Mouse (Mus musculus) CH12.LX (cell line): Measurements from ENCODE around the gene Olfr986.

ENCODE experiments used
- MEF2A ChIP-seq: IDR thresholded peaks from 2 replicates; pipeline ENCODE4 v1.6.1; 2014; ENCODE audit warnings: low read depth, mild to moderate bottlenecking, inconsistent platforms, low read length, improper control_type of control experiment, borderline replicate concordance
- POLR2A ChIP-seq: IDR thresholded peaks from 2 replicates; pipeline ENCODE4 v1.6.1; 2011; ENCODE audit warnings: low read depth, mild to moderate bottlenecking, improper control_type of control experiment, low read length
- USF1 ChIP-seq: IDR thresholded peaks from 2 replicates; pipeline ENCODE4 v1.6.1; 2014; ENCODE audit warnings: low read depth, mild to moderate bottlenecking, inconsistent platforms, low read length, improper control_type of control experiment

- TF ChIP-seq MEF2A: no peak
- TF ChIP-seq USF1: no peak
- no peak for TF ChIP-seq POLR2A
Observed at GRCm38 (mm10) chr9:40166446-40166845, 14.3 kb upstream of the Olfr986 start.
